Mouse (Mus musculus) G1E (cell line): ENCODE measurements around the gene Etl4.

Source experiments
- CTCF ChIP-seq: IDR thresholded peaks from 2 replicates; pipeline ENCODE4 v1.5.1; 2012; ENCODE audit warnings: low read depth, low read length, inconsistent platforms, mixed read lengths
- GATA1 ChIP-seq: IDR thresholded peaks from 2 replicates; pipeline ENCODE4 v1.6.1; 2012; ENCODE audit warnings: borderline replicate concordance, low read length, inconsistent platforms, mixed read lengths
- POLR2AphosphoS5 ChIP-seq: IDR thresholded peaks from 2 replicates; pipeline ENCODE4 v1.6.1; 2012; ENCODE audit warnings: low read depth, low read length, inconsistent platforms; ENCODE audit not compliant: insufficient replicate concordance
- TAL1 ChIP-seq: conservative IDR thresholded peaks from 2 replicates; pipeline ENCODE4 v1.6.1; 2012; ENCODE audit warnings: low read depth, low read length, inconsistent platforms, mixed read lengths

- TF ChIP-seq CTCF = no peak
- TF ChIP-seq TAL1 = no peak
- no peak for TF ChIP-seq POLR2AphosphoS5
- no peak for TF ChIP-seq GATA1
Measured at GRCm38 (mm10) chr2:20727752-20728438, 818.3 kb downstream of the Etl4 start.
